Mouse (Mus musculus) R1 (cell line): ENCODE results near the gene Msi2.

Source experiments
- DNase-seq: peaks from one replicate; pipeline ENCODE4 v3.0.0-alpha.2; 2018; ENCODE audit warnings: low read depth, low spot score

Msi2 gene

DNA sequence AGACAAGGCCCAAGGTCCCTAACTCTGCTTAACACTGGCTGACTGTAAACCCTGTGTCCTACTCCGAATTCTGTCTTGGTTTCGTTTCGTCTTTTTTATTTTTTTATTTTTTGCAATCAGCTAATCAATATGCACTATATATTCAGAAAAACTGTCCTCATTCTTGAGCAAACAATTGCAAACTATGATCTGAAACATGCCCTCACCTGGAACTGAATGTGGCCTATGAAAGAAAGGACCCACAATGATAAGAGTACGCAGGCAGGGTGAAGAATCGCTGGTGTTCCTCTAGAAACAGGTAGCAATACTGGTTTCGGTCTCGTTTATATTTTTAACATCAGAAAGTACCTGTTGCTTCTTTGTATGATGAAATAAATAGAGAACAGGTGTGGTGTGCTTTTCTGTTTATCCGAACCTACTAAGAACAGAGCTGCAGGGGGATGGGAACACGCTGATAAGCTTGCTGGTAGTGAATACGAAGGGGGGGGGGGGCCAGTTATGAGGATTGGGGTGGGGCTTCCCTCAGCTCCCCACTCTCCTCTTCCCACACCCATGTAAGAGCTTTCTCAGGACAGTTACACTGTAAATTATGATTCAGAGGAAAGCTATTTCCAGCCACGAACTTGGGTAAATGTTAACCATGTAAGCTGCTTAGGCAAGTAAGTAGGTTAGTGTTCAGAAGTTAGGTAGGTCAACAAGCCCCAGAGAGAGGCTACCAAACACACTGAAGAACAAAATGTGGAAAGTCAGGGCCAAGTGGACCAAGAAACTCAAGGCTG is 103.6 kb downstream of the Msi2 start:
- no peak for DNase-seq

DNA sequence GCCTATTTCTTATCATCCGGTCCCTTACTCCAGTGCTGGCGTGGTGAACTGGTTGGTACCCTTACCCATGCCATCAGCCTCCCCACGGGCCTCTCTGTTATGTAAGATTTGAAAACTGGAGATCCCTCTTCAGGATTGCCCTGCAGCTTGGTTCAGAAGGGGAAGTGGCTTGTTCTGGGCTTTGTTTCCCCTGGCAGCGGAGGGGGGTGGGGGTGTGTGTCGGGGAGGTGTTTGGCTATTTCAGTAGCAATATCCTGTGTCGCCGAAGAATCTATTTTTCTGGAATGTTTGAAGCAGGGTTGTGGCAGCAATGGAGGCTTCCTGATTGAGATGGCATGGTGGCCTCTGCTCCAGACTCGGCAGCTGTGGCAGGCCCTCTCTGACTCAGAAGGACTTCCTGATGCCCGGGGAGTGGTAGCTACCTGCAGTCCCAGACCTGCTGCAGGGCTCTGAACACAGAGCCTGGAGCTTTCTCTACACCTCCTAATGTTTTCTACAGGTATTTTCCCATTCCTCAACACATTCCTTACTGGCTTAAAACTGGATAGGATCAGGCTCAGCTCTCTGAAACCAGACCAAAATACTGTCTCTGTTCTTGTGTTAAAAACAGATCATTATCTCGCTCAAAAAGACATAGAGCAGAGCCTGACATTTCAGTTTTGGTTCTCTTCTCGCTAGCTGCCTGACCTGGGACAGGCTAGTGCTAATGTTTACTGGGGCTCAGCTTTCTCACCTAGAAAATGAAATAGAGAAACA is 104.4 kb downstream of the Msi2 start:
- DNase-seq: no peak

DNA sequence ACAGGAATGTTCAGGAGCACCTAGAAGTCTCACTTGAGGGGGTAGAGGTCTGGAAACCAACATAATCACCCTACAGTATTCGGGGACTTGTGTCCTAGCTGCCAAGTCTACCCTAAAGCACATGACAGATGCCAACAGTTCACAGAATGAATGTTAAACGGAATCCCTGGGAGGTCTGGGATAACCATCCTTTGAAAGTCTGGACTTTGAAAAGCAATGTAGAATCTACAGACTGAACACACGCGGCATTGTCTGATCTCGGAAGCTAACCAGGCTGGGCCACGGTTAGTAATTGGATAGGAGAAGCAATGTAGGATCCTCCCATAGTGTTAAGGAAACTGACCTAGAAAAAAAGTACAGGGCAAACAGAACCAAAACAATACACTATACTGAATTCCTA is 105.3 kb downstream of the Msi2 start:
- DNase-seq: no peak

DNA sequence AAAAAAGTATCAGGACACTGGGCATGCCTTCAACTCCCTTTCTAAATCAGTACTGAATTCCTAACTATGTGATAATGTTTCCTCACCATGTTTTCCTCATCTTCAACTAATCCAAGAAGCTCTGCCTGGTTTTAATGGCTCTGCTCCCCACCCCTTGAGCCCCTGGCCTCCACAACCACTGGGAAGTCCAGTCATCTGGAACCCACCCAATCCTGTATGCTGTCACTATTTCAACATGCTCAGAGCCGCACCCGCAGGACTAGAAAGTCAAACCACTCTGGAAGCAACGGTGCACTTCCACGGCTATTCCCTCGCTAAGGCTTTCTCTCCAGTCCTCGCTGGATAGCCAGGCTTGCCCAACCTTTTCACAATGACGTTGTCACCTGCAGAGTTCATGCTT is 106.2 kb downstream of the Msi2 start:
- DNase-seq: no peak

DNA sequence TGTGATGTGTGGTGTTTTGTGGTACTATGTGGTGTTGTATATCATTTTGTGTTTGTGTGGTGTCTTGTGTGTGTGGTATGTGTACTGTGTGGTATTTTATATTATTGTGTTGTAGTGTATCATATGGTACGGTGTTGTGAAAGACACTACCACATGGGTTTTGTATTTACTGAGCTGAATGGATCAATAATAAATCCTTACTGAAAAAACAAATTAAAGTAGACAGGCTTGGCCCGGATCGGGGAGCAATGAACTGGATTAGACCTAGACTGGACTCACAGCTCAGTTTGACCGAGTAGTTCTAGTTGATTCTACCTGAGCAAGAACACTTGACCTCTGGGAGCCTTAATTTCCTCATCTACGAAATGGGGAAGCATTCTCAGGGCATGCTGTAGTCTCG is 107.5 kb downstream of the Msi2 start:
- DNase-seq: no peak

DNA sequence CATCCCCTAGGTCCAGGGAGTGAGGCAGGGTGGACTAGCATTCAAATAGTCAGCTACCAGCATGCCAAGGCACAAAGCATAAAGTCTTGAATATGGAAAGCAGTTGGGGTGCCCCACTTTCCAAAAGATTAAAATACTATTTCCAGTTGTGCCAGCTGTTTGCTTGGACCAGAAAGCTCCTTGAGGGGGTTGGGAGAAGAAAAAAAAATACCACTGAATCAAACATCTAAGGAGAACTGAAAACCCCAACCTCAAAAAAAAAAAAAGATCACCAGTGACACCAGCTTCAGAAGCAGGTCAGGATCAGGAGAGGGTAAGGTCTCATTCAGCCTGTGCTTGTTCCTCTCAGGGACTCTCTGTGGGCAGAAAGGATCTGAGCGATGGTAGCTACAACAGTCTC is 108.2 kb downstream of the Msi2 start:
- DNase-seq: no peak

DNA sequence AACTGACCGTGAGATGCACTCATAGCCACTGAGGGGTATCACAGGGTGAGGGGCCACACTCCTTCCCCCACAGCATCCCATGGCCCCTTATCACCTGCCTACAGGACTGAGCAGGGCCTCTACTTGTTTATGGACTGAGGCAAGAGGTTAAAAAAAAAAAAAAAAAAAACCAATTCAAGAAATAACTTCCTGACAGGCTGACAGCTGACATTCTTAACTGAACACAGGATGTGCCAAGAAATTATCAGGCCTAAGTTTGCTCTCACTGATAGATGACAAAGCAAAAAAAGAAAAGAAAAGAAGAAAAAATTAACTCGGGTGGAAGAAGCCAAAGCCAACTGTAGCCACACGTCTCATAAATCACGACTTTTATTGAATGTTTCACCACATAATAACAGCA is 109.7 kb downstream of the Msi2 start:
- DNase-seq: no peak

DNA sequence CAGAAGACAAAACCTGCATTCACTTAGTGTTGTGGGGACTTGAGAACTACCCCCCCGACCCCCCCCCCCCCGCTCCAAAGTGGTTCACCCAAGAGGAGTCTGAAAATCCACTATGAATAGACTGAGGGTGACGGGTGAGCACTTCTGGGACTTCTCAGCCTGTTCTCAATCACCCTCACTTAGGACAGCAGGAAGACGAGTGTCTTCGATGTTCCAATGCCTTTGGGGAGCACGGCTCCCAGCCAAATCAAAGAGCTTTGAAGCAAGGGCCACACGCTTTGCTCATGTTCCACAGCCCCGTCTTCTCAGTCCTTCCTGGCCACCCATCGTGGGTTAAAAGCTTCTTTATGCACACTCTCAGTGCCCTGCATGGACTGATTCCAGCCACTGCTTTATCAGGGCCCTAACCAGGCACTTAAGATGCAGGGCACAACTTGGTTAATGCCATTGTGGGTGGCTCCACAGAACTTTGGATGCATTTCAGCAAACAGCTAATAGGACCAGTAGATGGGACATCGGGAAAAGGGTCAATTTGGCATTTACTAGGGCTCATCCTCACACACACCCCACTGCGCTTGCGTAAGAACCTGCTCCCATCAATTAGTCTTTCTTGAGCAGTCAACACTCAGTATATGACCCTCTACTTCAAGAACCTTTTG is 110.5 kb downstream of the Msi2 start:
- DNase-seq: no peak

DNA sequence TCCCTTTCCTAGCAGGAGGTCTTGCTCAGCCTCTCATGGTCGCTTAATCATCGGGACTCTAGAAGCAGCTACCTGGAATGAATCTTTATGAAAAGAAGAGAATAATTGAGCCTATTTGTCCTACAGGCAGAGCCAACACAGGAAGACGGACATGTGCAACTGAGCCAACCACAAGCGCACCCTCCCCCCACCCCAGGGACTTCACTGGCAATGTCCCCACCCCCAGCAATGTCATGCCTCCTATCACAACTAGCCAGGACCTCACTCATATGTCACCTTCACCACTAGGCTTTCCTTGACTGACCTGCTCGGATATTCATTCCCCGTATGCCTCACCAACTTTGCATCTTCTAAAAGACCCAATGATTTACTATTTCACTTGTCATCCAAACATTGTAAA is 112.5 kb downstream of the Msi2 start:
- DNase-seq: no peak

DNA sequence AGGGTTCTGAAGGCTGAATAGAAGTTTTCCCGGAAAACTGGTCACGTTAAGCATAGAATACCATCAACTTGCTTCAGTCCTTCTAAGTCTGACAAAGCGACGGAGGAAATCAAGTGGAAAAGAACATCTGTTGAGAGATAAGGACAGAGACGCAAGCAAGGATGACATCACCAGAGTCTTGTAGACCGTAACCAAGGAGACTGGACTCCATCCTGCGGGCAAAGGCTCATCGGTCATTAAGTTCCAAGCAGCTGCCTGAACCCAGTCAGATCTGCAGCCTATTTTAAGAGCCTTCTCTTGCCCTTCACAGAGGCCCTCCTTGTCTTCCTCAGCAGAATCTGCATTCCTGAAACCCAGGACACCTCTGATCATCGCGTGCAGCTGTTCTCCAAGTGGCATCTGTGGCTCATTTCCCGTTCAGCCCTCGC is 113.2 kb downstream of the Msi2 start:
- DNase-seq: no peak

DNA sequence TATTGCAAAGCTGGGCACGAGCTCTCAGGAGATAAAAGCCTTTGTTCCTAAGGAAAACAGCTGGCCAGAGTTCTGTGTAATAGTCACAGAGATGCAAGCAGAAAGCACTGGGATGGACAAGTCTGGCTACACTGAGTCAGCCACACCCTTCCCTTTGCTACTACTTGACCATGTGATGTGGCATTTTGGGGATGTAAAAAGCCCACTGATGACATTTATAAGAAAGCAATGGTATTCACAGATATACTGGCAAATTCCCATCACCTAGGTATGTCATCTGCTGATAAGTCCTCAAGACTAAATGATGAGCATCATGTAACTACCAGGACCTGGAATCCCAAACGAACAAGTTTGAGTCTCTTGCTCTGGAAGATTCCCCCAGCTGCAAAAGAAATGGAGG is 113.7 kb downstream of the Msi2 start:
- DNase-seq: no peak

DNA sequence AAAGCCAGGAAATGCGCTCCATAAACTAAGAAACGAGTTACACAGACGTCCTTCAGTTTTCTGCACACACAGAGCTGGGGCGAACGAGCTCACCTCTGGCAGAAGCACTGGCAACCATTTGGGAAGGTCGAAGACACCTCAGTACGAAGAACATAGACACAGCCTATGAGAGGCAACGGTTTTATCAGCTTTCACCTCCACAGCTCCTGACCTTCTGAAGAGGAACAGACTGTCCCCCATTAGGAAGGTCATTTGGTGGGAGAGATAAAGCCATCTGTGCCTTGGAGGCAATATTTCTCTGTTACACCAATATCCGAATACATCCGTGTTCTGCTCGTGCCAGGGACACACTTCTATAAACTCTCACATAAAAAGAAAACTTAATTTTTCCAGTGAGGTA is 114.9 kb downstream of the Msi2 start:
- no peak for DNase-seq

DNA sequence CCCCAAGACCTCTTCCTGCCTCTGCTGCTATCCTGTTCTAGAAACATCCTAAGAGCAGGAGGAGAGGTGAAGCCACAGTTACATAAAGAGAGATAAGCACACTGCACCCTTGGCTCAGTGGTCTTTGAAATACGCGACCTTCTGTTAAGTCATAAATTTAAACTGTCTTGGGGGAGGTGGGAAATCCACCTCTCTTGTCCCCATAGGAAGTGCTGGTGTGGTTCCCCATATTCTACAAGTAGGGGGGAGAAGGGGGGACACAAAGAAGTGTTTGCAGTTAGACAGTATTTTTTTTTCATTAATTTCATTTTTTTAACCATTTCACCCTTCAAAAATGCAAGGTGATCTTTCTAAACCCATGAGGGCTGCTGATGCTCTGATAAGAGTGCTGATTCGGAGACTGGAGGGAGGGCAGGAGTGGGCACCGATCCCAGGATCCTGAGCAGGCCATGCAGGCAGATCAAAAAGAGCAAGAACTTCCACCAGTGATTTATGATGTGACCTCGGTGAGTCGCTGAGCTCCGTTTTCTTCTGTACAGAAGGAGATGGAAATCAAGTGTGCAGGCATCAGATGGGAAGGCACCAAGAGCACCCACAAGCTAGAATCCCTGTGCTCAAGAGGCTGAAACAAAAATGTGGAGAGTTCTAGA is 115.7 kb downstream of the Msi2 start:
- DNase-seq: no peak

DNA sequence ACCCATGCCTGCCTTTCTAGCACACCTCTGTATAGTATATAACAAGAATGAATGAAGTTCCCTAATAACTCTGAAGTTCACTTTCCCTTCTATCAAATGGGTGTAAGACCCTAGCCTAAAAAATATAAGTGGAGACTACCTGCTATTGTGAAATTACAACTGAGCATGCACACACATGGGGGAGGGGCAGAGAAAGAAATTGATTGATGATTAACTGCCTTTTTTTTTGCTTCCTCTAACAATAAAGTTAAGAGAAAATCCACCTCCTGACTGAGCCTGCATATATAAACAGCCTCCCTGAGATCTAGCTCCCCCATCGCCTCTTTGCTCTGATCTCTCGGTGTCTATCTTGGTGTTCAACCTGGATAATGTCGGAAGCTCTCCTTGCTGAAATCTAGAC is 118.1 kb downstream of the Msi2 start:
- no peak for DNase-seq

DNA sequence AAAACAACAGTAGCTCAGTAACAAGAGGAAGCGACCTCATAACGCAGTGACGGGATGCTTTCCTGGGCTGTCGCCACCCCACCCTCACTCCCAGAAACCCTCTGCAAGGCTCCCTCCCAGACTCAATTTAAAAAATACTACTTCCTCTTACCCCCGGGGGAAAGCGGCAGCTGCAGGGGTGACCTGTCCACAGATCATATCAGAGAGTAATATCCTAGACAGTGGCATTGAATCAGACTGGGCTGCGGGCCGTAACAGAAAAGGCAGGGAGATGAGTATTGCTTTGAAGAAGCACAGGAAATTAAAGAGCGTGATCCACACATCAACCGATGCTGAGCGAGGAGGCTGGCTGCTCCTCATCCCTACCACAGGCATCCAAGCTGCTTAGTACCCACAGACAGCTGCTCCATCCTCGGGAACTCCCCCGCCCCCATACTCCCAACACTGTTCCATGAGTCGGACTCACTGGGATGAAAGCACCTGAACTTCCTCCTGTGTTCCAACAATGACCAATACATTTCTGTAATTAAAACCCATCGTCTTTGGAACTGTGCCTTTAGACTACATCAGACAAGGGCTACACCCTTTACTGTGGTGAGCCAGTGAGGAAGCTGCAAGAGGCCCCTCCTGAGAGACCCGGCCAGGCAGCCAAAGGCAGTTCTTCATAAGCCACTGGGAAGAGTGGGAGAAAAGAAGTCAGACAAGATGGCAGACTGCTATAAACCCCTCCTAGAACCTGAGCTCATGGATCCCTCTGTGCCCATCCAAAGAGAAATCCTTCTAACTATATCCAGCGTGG is 118.8 kb downstream of the Msi2 start:
- DNase-seq: no peak

DNA sequence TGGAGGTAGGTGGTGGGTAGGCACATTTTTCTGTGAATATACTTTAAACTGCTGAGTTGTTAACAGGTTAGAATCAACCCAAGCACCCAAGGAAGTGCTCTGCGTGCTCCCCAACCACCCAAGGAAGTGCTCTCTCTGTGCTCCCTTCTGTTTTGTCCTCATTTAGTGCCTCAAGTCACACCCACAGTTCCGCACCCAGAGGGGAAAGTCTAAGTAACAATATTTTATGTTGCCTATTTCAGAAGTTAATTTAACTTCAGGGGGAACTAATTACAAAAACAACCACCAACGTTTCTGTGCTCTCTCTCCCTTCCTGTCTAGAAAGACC is 119.5 kb downstream of the Msi2 start:
- DNase-seq: no peak

DNA sequence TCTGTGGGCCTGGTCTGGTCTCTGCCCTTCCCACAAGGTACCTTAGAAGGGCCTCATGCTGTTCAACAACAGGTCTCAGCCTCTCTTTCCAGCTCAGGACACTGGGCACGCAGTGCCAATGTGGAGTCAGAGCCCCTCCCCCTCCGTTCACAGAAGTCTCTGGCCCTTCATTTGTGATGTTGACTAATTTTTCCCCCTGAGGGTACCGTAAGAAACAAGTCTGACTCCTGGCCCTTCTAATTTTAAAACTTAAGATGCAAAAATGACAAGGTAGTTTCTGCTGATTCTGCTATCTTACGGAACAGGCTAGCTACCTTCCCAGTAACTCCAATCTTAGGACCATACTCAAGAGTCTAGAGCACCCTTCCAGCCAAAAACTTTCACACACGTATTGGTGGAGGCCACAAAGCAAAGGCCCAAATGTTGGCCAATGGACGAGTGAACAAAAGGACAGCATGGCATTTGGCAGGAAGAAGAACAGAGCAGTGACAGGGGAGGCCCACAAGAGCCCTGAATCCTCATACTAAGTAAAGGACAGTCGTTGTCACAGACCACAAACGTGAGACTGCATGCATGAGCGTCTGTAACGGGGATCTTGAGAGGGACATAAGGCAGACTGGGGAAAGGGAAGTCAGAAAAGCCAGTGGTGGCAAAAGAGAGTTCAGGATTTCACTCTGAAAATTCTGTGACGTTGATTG is 120.0 kb downstream of the Msi2 start:
- DNase-seq: no peak

DNA sequence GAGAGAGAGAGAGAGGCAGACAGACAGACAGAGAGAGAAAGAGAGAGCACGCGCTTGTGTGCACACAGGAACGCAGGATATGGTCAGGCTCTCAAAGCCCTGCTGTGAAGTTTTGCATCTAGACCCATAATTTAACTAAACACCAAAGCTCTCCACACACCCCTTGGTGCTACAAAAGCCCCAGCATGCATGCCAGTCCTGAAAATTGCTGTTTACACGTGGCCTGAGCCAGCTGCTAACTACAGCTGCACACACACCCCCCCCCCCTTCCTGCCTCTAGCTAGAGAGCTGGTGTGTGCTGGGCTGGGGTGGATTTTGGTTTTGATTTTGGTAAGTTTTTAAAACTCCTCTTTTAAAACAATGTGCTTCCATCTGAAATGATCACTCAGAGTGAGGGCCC is 122.7 kb downstream of the Msi2 start:
- no peak for DNase-seq

DNA sequence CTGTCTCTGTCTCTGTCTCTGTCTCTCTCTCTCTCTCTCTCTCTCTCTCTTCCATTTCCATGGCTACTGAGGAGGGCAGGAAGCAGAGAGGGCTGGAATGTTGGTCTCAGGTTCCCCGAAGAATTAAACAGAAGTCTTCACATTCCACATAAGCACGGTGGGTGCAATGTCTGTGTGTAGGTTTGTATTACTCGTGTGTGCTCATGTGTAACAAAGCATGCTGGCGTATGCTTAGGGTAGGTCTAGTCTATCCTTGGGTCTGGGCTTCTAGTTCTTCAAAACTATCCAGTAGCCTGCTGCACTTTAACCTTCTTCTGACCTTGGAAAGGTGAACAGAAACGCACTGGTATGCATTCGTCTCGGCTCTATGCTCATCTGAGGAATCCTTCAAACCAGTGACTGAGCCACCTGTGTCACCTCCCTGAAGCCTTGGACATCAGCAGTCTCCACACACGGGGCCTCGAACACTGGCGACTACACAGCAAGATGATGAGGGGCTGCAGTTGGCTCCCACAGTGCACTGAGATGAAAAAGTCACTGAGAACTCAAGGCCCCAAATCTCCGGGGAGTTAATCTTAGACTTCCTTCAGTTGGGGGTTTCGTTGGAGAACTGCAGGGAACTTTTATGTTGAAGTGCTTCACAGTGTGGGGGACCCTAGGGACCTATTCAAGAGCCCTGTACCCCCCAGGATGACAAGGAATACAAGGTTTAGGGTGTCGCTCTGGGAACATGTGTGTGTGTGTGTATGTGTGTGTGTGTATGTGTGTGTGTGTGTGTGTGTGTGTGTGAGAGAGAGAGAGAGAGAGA is 123.3 kb downstream of the Msi2 start:
- peak; percentile 51 for DNase-seq

DNA sequence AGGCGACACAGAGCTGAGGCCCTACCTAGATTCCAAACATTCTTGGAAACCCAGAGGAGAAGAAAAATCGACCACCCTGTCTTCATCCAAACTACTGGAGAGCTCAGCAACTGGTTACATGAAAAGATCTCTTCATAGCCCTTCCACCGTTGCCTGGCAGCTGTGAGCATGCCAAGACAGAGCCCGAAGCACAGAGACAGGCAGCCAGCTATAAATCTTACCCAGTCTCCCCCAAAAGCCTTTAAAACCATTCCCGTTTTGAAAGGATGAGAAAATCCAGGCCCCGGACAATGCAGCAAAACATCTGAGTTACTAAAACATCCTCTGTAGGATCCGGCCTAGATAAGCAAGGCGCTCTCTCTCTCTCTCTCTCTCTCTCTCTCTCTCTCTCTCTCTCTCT is 124.3 kb downstream of the Msi2 start:
- peak; percentile 92 for DNase-seq
